Comparison of ENCODE assay signal across 21 mouse cellular contexts in the genomic region with DNA sequence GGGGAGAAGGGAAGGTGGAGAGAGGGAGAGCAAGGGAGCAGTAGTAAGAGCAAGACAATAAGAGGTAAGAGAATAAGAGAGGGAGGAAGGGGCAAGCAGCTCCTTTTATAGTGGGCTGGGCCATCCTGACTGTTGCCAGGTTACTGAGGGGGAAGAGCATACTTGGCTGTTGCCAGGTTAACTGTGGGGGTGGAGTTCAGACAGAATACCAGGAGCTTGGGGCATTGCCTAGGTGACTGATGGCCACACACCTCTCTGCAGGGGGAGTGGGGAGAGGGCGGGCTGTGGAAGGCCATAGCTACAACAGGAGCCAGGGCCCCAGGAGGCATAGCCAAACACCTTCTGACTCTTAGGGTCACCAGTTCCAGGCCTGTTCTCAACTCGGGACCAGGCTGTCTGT.
DNase-seq lines count a peak whose midpoint lies in the region; ATAC-seq and TF ChIP-seq lines count a peak whose summit lies in the region.
"Had no signal": no experiment of that assay in that cellular context is flagged by ENCODE, and none has a peak within 500 bp of the region (broad histone marks: within the 10 kb centered on the region; RNA-seq: fewer than 3 reads in every experiment).

No protein-coding gene starts in this region.

- in situ Hi-C loops in Patski (cut with MboI; ENCODE audit: low pct_unique_long_range_greater_than_20kb): no loop called here

- H3K27ac ChIP-seq in forebrain, embryonic 15.5 days (replicated peaks): no peak overlapping the region
- H3K27ac ChIP-seq in forebrain, embryonic 12.5 days: no peak overlapping the region
- H3K27ac ChIP-seq in embryonic facial prominence, embryonic 11.5 days (replicated peaks; ENCODE audit: low read depth, low read length): no peak overlapping the region
- H3K27ac ChIP-seq: embryonic facial prominence, embryonic 15.5 days; gastrocnemius, adult 2 months; heart, embryonic 10.5 days; hindbrain, embryonic 12.5 days; limb, embryonic 10.5 days had no signal

- no peaks in the 10 kb centered on the region for H3K27me3 ChIP-seq in forebrain, embryonic 15.5 days
- H3K27me3 ChIP-seq in forebrain, embryonic 12.5 days: no peaks in the 10 kb centered on the region
- H3K27me3 ChIP-seq in Patski: no peaks in the 10 kb centered on the region
- H3K27me3 ChIP-seq in embryonic facial prominence, embryonic 11.5 days (ENCODE audit: control insufficient read depth, insufficient read depth, low read length): no peaks in the 10 kb centered on the region
- H3K27me3 ChIP-seq: embryonic facial prominence, embryonic 15.5 days; hindbrain, embryonic 12.5 days had no signal

- ATAC-seq in forebrain, embryonic 15.5 days (replicated peaks): 0 out of 2 replicates have a peak, but pooled peaks have one; percentile 35
- ATAC-seq in forebrain, embryonic 12.5 days (ENCODE audit: low FRiP score): no peak
- ATAC-seq in Patski: peak; percentile 17
- ATAC-seq in embryonic facial prominence, embryonic 11.5 days (replicated peaks; ENCODE audit: insufficient number of reproducible peaks, low FRiP score, low TSS enrichment, low read depth): peak; percentile 34; the same call in 1 of the 2 replicates
- ATAC-seq: activated CD4-positive, CD25-positive, alpha-beta regulatory T cell, adult 4 months; liver, postnatal 0 days had no signal

- H3K4me2 ChIP-seq in forebrain, embryonic 15.5 days (replicated peaks): no peak overlapping the region
- H3K4me2 ChIP-seq in forebrain, embryonic 12.5 days: no peak overlapping the region
- H3K4me2 ChIP-seq in embryonic facial prominence, embryonic 11.5 days (ENCODE audit: low read depth, low read length): no peak overlapping the region
- H3K4me2 ChIP-seq: embryonic facial prominence, embryonic 15.5 days; hindbrain, embryonic 12.5 days had no signal

- POLR2A ChIA-PET in Patski (lab: Charles Lee): no interaction called here

- CTCF ChIA-PET in Patski (lab: Charles Lee): interaction anchor here (0.9 kb wide), 1 partner anchor 15 kb away, joined by 3 read pairs; no protein-coding TSS in a partner anchor

- no peak overlapping the region for H3K4me3 ChIP-seq in forebrain, embryonic 15.5 days
- no peak overlapping the region for H3K4me3 ChIP-seq in forebrain, embryonic 12.5 days (replicated peaks)
- H3K4me3 ChIP-seq in embryonic facial prominence, embryonic 11.5 days (ENCODE audit: low read depth, low read length): no peak overlapping the region
- H3K4me3 ChIP-seq: embryonic facial prominence, embryonic 15.5 days; gastrocnemius, adult 2 months; heart, embryonic 10.5 days; hindbrain, embryonic 12.5 days; limb, embryonic 10.5 days; myocyte had no signal

- no peaks in the 10 kb centered on the region for H3K4me1 ChIP-seq in forebrain, embryonic 15.5 days
- no peaks in the 10 kb centered on the region for H3K4me1 ChIP-seq in forebrain, embryonic 12.5 days
- no peaks in the 10 kb centered on the region for H3K4me1 ChIP-seq in embryonic facial prominence, embryonic 11.5 days (ENCODE audit: control insufficient read depth, insufficient read depth, low read length)
- H3K4me1 ChIP-seq: embryonic facial prominence, embryonic 15.5 days; heart, embryonic 10.5 days; hindbrain, embryonic 12.5 days had no signal

- TF ChIP-seq CTCF in Patski (IDR thresholded peaks at IDR 0.05): no peak

- H3K9ac ChIP-seq in forebrain, embryonic 15.5 days (replicated peaks): no peak overlapping the region
- H3K9ac ChIP-seq in forebrain, embryonic 12.5 days: no peak overlapping the region
- H3K9ac ChIP-seq in embryonic facial prominence, embryonic 11.5 days (replicated peaks; ENCODE audit: low read length): no peak overlapping the region
- H3K9ac ChIP-seq: embryonic facial prominence, embryonic 15.5 days; hindbrain, embryonic 12.5 days; liver, postnatal 0 days had no signal

- DNase-seq in kidney, postnatal 10 days: peak; percentile 6
- no peak for DNase-seq in kidney, adult 18-20 months
- no peak for DNase-seq in Patski (ENCODE audit: low read depth, low spot score)
- DNase-seq in embryonic facial prominence, embryonic 11.5 days (ENCODE audit: low spot score): no peak
- no peak for DNase-seq in testis, postnatal 10 days (ENCODE audit: low spot score)
- DNase-seq in right cerebral cortex, postnatal 36 days (ENCODE audit: low spot score in 2 of 2): no peak
- DNase-seq: adrenal gland, postnatal 10 days; gastrocnemius, adult 2 months; kidney, adult 8-10 months; kidney, postnatal 4 days; liver, postnatal 0 days; lung, postnatal 14 days; thymus, postnatal 14 days had no signal

- H3K9me3 ChIP-seq in forebrain, embryonic 15.5 days: no peaks in the 10 kb centered on the region
- no peaks in the 10 kb centered on the region for H3K9me3 ChIP-seq in forebrain, embryonic 12.5 days
- no peaks in the 10 kb centered on the region for H3K9me3 ChIP-seq in embryonic facial prominence, embryonic 11.5 days (replicated peaks; ENCODE audit: control insufficient read depth, low read length)
- H3K9me3 ChIP-seq: embryonic facial prominence, embryonic 15.5 days; heart, embryonic 10.5 days; hindbrain, embryonic 12.5 days; limb, embryonic 10.5 days had no signal

- no peaks in the 10 kb centered on the region for H3K36me3 ChIP-seq in forebrain, embryonic 15.5 days
- H3K36me3 ChIP-seq in forebrain, embryonic 12.5 days (replicated peaks): no peaks in the 10 kb centered on the region
- H3K36me3 ChIP-seq in embryonic facial prominence, embryonic 11.5 days (replicated peaks; ENCODE audit: control insufficient read depth, insufficient read depth, low read depth, low read length): no peaks in the 10 kb centered on the region
- H3K36me3 ChIP-seq: embryonic facial prominence, embryonic 15.5 days; heart, embryonic 10.5 days; hindbrain, embryonic 12.5 days; limb, embryonic 10.5 days had no signal

- WGBS in forebrain, embryonic 15.5 days: 60% methylated on average over 2 of the region's 2 CpGs
- WGBS in forebrain, embryonic 12.5 days: 75% methylated on average over 2 of the region's 2 CpGs
- 75% methylated on average over 2 of the region's 2 CpGs for WGBS in embryonic facial prominence, embryonic 11.5 days
